Mouse (Mus musculus) embryonic facial prominence, embryonic 13.5 days (tissue): ENCODE data around the gene Dpp8. TPM values are rescaled to one million over a fixed set of nuclear protein-coding genes. Genes with fewer than 3 reads are reported as not detected.
A peak's percentile ranks its signal among the peaks of the same experiment; 100 is the strongest.
"Not testable (repeated sequence)": the region's sequence is repeated elsewhere in the genome, so short reads cannot be mapped to it uniquely, and the experiment has no call there.

Source experiments
- ATAC-seq: fragments of 200-750 bp; cut with Nextera tagmentation; 2 replicates; pipeline ENCODE4 v1.8.0; 2017; ENCODE audit warnings: low read depth; ENCODE audit not compliant: insufficient number of reproducible peaks, insufficient read depth, low FRiP score, low TSS enrichment
- H3K27ac ChIP-seq: fragments of 300-500 bp; sonication (generic); 2 replicates; pipeline ENCODE4 v1.5.1; 2015; ENCODE audit warnings: moderate library complexity, mild to moderate bottlenecking, inconsistent platforms
- H3K27me3 ChIP-seq: fragments of 300-500 bp; sonication (generic); 2 replicates; pipeline ENCODE4 v1.6.1; 2015; ENCODE audit warnings: mild to moderate bottlenecking, inconsistent platforms
- H3K36me3 ChIP-seq: fragments of 300-500 bp; sonication (generic); 2 replicates; pipeline ENCODE4 v1.6.1; 2015; ENCODE audit warnings: mild to moderate bottlenecking, inconsistent platforms
- H3K4me1 ChIP-seq: fragments of 300-500 bp; sonication (generic); 2 replicates; pipeline ENCODE4 v1.6.1; 2015; ENCODE audit warnings: inconsistent platforms
- H3K4me2 ChIP-seq: fragments of 300-500 bp; sonication (generic); 2 replicates; pipeline ENCODE4 v1.6.1; 2015; ENCODE audit warnings: moderate library complexity, mild to moderate bottlenecking, inconsistent platforms
- H3K4me3 ChIP-seq: fragments of 300-500 bp; sonication (generic); 2 replicates; pipeline ENCODE4 v1.5.1; 2015; ENCODE audit warnings: mild to moderate bottlenecking, inconsistent platforms
- H3K9ac ChIP-seq: fragments of 300-500 bp; sonication (generic); 2 replicates; pipeline ENCODE4 v1.6.1; 2015; ENCODE audit warnings: mild to moderate bottlenecking, inconsistent platforms
- H3K9me3 ChIP-seq: fragments of 300-500 bp; sonication (generic); 2 replicates; pipeline ENCODE4 v1.6.1; 2016; ENCODE audit warnings: inconsistent platforms
- WGBS: fragments of 180-500 bp; shearing (Covaris S2); methylation state at CpG from one replicate; pipeline ENCODE4 v1.1.7; 2015; ENCODE audit warnings: mixed read lengths; 5-methylcytosine and 5-hydroxymethylcytosine counted together
- polyA plus RNA-seq: library from polyadenylated mRNA; unstranded; fragments of >200 nt; fragmentation: Nextera tagmentation; extraction: Ambion mirVana; gene quantifications from 2 replicates; pipeline ENCODE4 v1.2.1, GENCODE M21; 2015

Dpp8 gene
- polyA plus RNA-seq, 1 experiment from 2014 or later = 37.2 TPM

DNA sequence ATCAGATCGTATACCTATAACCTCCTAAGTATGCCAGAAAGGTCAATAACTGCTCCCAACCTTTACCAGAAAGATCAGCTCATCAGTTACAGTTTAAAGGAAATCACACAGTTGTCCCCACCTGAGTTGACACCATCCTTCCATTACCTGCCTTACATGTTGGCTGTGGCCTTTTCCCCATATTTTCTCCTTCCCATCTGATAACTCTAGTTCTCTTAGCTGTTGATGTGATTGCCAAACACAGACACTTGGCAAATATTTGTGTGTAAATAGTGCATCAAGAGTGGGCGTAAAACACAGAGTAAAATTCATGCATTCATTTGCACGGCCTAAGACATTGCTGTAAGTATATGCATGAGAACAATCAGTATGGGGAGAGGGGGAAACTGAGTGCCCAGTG, 8.8 kb upstream of the Dpp8 start:
- H3K9ac ChIP-seq = no peak overlapping the region
- H3K27ac ChIP-seq = no peak overlapping the region
- no peaks in the 10 kb centered on the region for H3K9me3 ChIP-seq
- no peak overlapping the region for H3K4me3 ChIP-seq
- ATAC-seq = no peak
- H3K4me1 ChIP-seq = peaks cover 27% of the 10 kb centered on the region
- 92% methylated on average over 3 of the region's 3 CpGs for WGBS
- no peaks in the 10 kb centered on the region for H3K27me3 ChIP-seq
- H3K4me2 ChIP-seq = no peak overlapping the region
- no peaks in the 10 kb centered on the region for H3K36me3 ChIP-seq

DNA sequence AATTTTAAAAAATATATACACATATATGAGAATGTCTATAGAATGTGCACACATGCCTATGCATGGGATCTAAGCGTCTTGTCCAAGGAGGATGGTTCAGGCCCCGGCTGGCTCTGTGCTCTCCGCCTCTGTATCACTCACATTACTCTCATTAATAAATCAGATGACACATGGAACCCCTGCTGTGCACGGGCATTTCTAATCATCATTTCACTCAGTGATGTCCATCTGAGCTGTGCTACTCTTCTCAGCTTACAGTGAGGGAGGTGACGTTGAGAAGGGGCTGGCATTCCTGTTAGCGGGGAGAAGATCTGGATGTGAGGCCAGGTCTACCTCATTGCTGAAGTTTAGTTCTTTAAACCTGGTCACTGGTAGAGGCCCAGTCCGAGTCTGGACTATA, 5.0 kb upstream of the Dpp8 start:
- H3K4me3 ChIP-seq = no peak overlapping the region
- no peak overlapping the region for H3K27ac ChIP-seq
- no peaks in the 10 kb centered on the region for H3K27me3 ChIP-seq
- peaks cover 6% of the 10 kb centered on the region for H3K4me1 ChIP-seq
- no peaks in the 10 kb centered on the region for H3K9me3 ChIP-seq
- no peaks in the 10 kb centered on the region for H3K36me3 ChIP-seq
- no peak for ATAC-seq
- H3K9ac ChIP-seq = no peak overlapping the region
- no peak overlapping the region for H3K4me2 ChIP-seq
- 80% methylated on average over 7 of the region's 7 CpGs for WGBS

DNA sequence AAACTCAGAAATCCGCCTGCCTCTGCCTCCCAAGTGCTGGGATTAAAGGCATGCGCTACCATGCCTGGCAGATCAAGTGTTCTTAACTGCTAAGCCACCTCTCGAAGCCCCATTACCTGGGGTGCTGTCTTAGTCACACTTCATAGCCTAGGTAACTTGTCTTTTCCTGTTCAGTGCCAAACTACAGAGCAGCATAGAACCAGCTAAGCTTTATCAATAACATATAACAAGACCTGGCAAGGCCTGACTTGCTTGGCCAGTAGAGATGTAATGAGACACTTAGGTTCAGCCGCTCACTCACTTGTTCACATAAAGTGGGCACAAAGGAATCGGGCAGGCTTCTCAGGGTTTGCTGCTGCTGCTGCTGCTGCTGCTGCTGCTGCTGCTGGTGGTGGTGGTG, 3.9 kb upstream of the Dpp8 start:
- H3K4me2 ChIP-seq = no peak overlapping the region
- H3K9ac ChIP-seq = no peak overlapping the region
- no peaks in the 10 kb centered on the region for H3K27me3 ChIP-seq
- no peaks in the 10 kb centered on the region for H3K36me3 ChIP-seq
- 80% methylated on average over 5 of the region's 5 CpGs for WGBS
- peaks cover 8% of the 10 kb centered on the region for H3K4me1 ChIP-seq
- no peak for ATAC-seq
- H3K27ac ChIP-seq = no peak overlapping the region
- no peaks in the 10 kb centered on the region for H3K9me3 ChIP-seq
- H3K4me3 ChIP-seq = no peak overlapping the region

DNA sequence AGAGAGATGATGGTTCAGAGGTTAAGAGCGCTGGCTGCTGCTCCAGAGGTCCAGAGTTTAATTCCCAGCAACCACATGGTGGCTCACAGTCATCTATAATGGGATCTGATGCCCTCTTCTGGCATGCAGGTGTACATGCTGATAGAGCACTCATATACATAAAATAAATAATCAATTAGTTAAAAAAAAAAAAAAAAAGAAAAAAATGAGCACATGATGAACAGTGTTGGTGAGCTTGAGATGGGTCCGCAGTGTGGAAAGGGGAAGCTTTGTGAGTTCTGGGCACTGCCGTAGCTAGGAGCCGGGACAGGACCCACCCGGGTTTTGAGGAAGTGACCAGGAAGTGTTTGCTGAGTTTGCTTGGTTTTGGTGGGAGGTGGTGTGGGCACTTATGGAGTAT, 859 bp upstream of the Dpp8 start:
- not testable (repeated sequence) for H3K9ac ChIP-seq, ATAC-seq, H3K27me3 ChIP-seq, H3K36me3 ChIP-seq, H3K4me2 ChIP-seq, H3K4me3 ChIP-seq, H3K9me3 ChIP-seq, H3K27ac ChIP-seq
- WGBS = 71% methylated on average over 5 of the region's 5 CpGs
- peaks cover 12% of the 10 kb centered on the region for H3K4me1 ChIP-seq

DNA sequence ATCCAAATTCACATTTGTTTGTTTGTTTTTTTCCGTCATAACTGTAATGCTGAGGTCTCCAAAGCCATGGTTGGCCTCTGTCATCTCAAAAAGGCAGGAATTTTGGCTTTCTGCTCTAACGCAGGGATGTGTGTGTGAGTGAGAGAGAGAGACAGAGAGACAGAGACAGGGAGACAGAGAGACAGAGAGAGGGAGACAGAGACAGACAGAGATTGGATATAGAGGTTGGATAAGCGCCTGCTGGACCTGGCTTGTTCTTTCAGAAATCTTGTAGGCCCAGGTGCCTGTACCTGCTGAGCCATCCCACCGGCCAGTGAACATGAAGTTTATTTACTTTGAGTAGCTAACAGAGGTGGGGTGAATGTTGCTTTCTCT, 333 bp upstream of the Dpp8 start:
- H3K27me3 ChIP-seq = no peaks in the 10 kb centered on the region
- H3K4me3 ChIP-seq = peak overlapping the region; percentile 100
- H3K9me3 ChIP-seq = no peaks in the 10 kb centered on the region
- H3K4me1 ChIP-seq = peaks cover 12% of the 10 kb centered on the region
- H3K4me2 ChIP-seq = peak overlapping the region; percentile 94
- peaks cover 8% of the 10 kb centered on the region for H3K36me3 ChIP-seq
- ATAC-seq = no peak
- WGBS = 38% methylated on average over 4 of the region's 4 CpGs
- H3K27ac ChIP-seq = 0 out of 2 replicates have a peak overlapping the region, but pooled peaks have one; percentile 88
- peak overlapping the region; percentile 99; the same call in 1 of the 2 replicates for H3K9ac ChIP-seq

DNA sequence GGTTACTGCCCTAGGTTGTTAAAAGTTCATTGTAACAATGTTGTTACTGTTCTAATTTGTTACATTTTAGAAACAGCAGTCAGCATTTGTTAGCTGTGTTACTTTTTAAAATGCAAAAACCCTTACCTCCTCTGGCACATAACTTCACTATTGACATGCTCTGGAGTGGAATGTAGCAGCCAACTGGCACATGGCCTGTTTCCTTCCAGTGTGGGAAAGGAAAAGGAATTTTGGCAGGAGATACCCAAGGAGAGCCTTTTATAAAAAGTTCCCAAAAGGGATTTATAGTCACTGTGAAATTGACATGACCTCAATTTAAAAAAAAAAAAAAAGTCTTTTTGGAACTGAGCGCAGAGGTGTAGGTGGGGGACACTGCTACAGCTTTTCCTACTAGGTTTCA, 4.2 kb downstream of the Dpp8 start:
- peaks cover 50% of the 10 kb centered on the region for H3K36me3 ChIP-seq
- no peaks in the 10 kb centered on the region for H3K9me3 ChIP-seq
- H3K4me2 ChIP-seq = no peak overlapping the region
- H3K27ac ChIP-seq = no peak overlapping the region
- WGBS = 81% methylated on average over 1 of the region's 1 CpGs
- H3K27me3 ChIP-seq = no peaks in the 10 kb centered on the region
- no peak overlapping the region for H3K4me3 ChIP-seq
- no peak overlapping the region for H3K9ac ChIP-seq
- ATAC-seq = no peak
- H3K4me1 ChIP-seq = peaks cover 12% of the 10 kb centered on the region

DNA sequence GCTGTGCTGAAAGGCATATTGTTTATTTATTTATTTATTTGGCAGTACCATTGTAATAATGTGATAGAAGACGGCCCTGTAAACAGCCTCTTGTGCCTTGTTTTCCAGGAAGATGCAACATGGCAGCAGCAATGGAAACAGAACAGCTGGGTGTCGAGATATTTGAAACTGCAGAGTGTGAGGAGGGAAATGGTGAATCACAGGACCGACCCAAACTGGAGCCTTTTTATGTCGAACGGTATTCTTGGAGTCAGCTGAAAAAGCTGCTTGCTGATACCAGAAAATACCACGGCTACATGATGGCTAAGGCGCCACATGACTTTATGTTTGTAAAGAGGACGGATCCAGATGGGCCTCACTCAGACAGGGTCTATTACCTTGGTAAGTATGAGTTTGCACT, 4.6 kb downstream of the Dpp8 start:
- no peak overlapping the region for H3K27ac ChIP-seq
- WGBS = 91% methylated on average over 8 of the region's 8 CpGs
- H3K27me3 ChIP-seq = no peaks in the 10 kb centered on the region
- no peak overlapping the region for H3K4me3 ChIP-seq
- no peaks in the 10 kb centered on the region for H3K9me3 ChIP-seq
- no peak overlapping the region for H3K9ac ChIP-seq
- no peak overlapping the region for H3K4me2 ChIP-seq
- H3K36me3 ChIP-seq = peaks cover 52% of the 10 kb centered on the region
- peaks cover 11% of the 10 kb centered on the region for H3K4me1 ChIP-seq
- no peak for ATAC-seq

DNA sequence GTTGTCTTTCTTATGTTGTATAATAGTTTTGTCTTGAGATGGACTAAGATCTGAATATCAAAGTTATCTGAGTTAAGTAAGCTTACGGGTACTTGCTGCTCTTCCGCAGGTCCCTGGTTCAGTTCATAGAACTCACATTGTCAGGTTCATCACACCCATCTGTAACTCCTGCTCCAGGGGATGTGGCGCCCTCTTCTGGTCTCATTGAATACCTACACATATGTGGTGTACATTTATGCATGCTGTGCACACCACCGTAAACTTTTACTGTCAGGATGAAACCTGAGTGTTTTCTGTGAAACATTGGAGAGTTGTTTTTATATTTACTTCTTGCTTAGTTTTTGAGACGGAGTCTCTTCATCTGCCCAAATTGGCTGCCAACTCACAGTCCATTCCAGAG, 9.2 kb downstream of the Dpp8 start:
- H3K9me3 ChIP-seq = no peaks in the 10 kb centered on the region
- 96% methylated on average over 5 of the region's 5 CpGs for WGBS

DNA sequence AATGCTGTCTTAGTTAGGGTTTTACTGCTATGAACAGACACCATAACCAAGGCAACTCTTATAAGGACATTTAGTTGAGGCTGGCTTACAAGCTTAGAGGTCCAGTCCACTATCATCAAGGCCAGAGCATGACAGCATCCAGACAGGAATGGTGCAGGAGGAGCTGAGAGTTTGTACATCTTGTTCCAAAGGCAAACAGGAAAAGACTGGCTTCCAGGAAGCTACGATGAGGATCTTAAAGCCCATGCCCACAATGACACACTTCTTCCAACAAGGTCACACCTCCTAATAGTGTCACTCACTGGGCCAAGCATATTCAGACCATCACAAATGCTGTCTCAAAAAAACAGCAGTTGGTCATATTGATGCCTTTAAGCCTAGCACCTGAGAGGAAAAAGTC, 14.8 kb downstream of the Dpp8 start:
- no peaks in the 10 kb centered on the region for H3K4me1 ChIP-seq
- H3K4me2 ChIP-seq = no peak overlapping the region
- 85% methylated on average over 1 of the region's 1 CpGs for WGBS
- H3K36me3 ChIP-seq = peaks cover 83% of the 10 kb centered on the region
- no peak overlapping the region for H3K9ac ChIP-seq
- no peaks in the 10 kb centered on the region for H3K27me3 ChIP-seq
- H3K9me3 ChIP-seq = no peaks in the 10 kb centered on the region
- ATAC-seq = no peak
- no peak overlapping the region for H3K27ac ChIP-seq
- H3K4me3 ChIP-seq = no peak overlapping the region

More for the DNA sequence above, 9.2 kb downstream of the Dpp8 start:
- no peak for ATAC-seq
- Histone ChIP-seq H3K27ac (no peak overlapping the region), H3K4me1 (no peaks in the 10 kb centered on the region), H3K27me3 (no peaks in the 10 kb centered on the region), H3K4me2 (no peak overlapping the region), H3K36me3 (peaks cover 79% of the 10 kb centered on the region), H3K4me3 (no peak overlapping the region), H3K9ac (no peak overlapping the region)

DNA sequence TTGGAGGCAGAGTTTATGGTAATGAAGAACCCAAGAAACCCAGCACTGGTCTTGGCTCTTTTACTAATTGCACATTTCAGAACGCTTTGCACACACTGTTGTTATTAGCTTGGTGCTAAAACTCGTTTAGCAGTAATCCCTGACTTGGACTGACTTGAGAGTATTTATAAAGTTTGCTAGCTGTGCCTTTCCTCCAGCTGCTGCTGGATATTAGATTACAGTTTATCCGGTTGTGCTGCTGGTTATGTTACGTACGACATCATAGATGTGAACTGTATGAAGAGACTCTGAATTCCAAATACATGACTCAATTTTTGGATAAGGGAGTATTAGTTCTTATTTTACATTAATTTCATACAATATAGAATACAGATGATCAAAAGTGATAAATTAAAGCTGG, 17.2 kb downstream of the Dpp8 start:
- no peak overlapping the region for H3K9ac ChIP-seq
- H3K9me3 ChIP-seq = no peaks in the 10 kb centered on the region
- H3K4me1 ChIP-seq = no peaks in the 10 kb centered on the region
- WGBS = 76% methylated on average over 5 of the region's 5 CpGs
- no peak for ATAC-seq
- H3K27ac ChIP-seq = no peak overlapping the region
- peaks cover 87% of the 10 kb centered on the region for H3K36me3 ChIP-seq
- H3K4me2 ChIP-seq = no peak overlapping the region
- H3K4me3 ChIP-seq = no peak overlapping the region
- H3K27me3 ChIP-seq = no peaks in the 10 kb centered on the region

DNA sequence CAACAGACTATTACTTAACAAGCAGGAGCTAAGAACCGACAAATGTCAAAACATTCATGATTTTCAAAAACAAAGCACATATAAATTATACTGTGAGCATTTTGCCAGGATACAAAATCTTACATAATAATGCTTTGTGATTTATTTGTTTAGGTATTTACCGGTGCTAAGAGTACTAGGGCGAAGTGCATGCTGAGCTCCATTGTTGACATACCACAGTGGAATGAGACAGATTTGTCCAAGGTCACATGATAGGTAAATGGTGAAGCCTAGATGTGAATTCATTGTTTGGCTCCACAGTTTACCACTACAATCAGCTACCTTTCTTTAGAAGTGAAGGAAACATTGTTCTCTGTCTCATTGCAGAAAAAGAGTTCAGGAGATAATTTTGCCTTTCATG, 18.8 kb downstream of the Dpp8 start:
- H3K4me2 ChIP-seq = no peak overlapping the region
- no peak overlapping the region for H3K9ac ChIP-seq
- no peak overlapping the region for H3K27ac ChIP-seq
- 96% methylated on average over 3 of the region's 3 CpGs for WGBS
- H3K9me3 ChIP-seq = no peaks in the 10 kb centered on the region
- H3K4me3 ChIP-seq = no peak overlapping the region
- peaks cover 91% of the 10 kb centered on the region for H3K36me3 ChIP-seq
- no peak for ATAC-seq
- H3K4me1 ChIP-seq = 0 out of 2 replicates have a peak, but pooled peaks cover 4% of the 10 kb centered on the region
- no peaks in the 10 kb centered on the region for H3K27me3 ChIP-seq

DNA sequence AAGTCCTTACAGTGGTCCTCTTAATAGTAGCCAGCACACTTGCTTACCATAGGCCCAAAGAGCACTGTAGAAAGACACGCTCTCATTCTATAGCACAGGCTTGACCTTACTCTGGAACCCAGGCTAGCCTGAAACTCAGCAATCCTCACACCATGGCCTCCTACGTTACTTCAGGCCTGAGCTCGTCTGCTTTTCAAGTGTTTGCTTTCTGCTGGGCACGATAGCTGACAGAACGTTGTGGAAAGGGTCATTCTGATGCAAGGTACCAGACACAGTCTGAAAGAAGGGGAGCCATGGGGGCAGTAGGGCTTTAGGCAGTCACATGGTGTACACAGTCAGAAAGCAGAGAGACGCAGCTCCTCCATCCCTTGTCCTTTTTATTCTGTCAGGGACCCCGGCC, 32.0 kb downstream of the Dpp8 start:
- ATAC-seq = no peak
- Histone ChIP-seq H3K27me3 (no peaks in the 10 kb centered on the region), H3K4me2 (no peak overlapping the region), H3K4me3 (no peak overlapping the region), H3K4me1 (no peaks in the 10 kb centered on the region), H3K9ac (no peak overlapping the region), H3K36me3 (peaks cover 74% of the 10 kb centered on the region), H3K9me3 (no peaks in the 10 kb centered on the region), H3K27ac (no peak overlapping the region)
- WGBS = 93% methylated on average over 7 of the region's 7 CpGs

DNA sequence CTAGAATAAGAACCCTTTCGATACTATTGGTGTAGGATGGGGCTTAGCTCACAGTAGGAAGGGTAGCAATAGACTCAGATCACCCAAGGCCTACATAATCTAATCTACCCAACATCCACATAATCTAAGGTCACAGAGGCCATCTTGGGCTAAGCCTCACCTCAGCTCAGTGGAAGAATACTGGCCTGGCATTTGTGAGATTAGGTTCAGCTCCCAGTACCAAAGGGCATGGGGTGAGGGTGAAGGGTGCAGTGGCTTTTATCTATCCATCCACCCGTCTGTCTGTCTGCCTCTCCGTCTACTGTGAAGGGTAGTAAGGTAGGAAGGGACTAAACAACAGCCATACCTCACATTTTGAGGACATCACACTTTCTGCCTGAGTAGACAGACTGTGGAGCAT, 38.4 kb downstream of the Dpp8 start:
- H3K4me1 ChIP-seq = no peaks in the 10 kb centered on the region
- H3K27ac ChIP-seq = no peak overlapping the region
- H3K9me3 ChIP-seq = no peaks in the 10 kb centered on the region
- H3K4me2 ChIP-seq = no peak overlapping the region
- 90% methylated on average over 3 of the region's 3 CpGs for WGBS
- no peak overlapping the region for H3K9ac ChIP-seq
- no peaks in the 10 kb centered on the region for H3K27me3 ChIP-seq
- no peak for ATAC-seq
- peaks cover 89% of the 10 kb centered on the region for H3K36me3 ChIP-seq
- no peak overlapping the region for H3K4me3 ChIP-seq
